Mouse (Mus musculus) gastrocnemius, postnatal 14 days (tissue): ENCODE results near the gene Kmt5c. TPM values are rescaled to one million over a fixed set of nuclear protein-coding genes. Genes with fewer than 3 reads are reported as not detected.

ENCODE experiments used
- DNase-seq: peaks from one replicate; pipeline ENCODE4 v3.0.0; 2021; ENCODE audit warnings: mixed read lengths
- intact Hi-C: fragments of 180-260 bp; cut with DNase I; formaldehyde crosslinking; loops from one replicate; pipeline ENCODE4 v1.15.1; 2025; ENCODE audit warnings: low total_unique reads
- long read RNA-seq, 2 experiments: library from polyadenylated mRNA; stranded (forward); transcript quantifications; one replicate each; pipeline ENCODE4 v2.0.0; 2021
- total RNA-seq, 2 experiments: library from RNA; stranded (reverse); gene quantifications; 2 replicates each; pipeline ENCODE4 v1.2.3; 2021

Gene Kmt5c
- 10 to 100 TPM; 18.9 to 19.9 TPM for total RNA-seq
- long read RNA-seq, experiment 1, transcript Kmt5c-203 (9 exons, 2,177 nt): major isoform, 6 of 11 reads
- long read RNA-seq, experiment 1, partial matches to known transcripts: 1 of 11 reads
- long read RNA-seq, experiment 1, other reads (novel, unspliced or antisense): 4 of 11 reads
- long read RNA-seq, experiment 2, transcript Kmt5c-203 (9 exons, 2,177 nt): major isoform, 13 of 28 reads
- long read RNA-seq, experiment 2, partial matches to known transcripts: 5 of 28 reads
- long read RNA-seq, experiment 2, other reads (novel, unspliced or antisense): 5 of 28 reads

GRCm38 (mm10) chr7:4739544-4740275 is at the start of gene Kmt5c:
TSS of gene Kmt5c (plus strand) at chr7:4740115.
- DNase-seq: peak; percentile 96
- intact Hi-C loops: loop anchor here (5.0 kb wide), 1 partner anchor 43 kb away; the partner anchor contains the start of genes Il11 and Tmem190

- intact Hi-C loops: no loop called here
- DNase-seq: peak; percentile 80
Observed at GRCm38 (mm10) chr7:4690387-4690786, 49.5 kb upstream of the Kmt5c start, which contains the start of gene Brsk1. TSS of gene Brsk1 (plus strand) at chr7:4690604.

- DNase-seq: no peak
- intact Hi-C loops: no loop called here
Observed at GRCm38 (mm10) chr7:4690951-4691653, 48.8 kb upstream of the Kmt5c start.

- no peak for DNase-seq
- intact Hi-C loops: no loop called here
Observed at GRCm38 (mm10) chr7:4693004-4693403, 46.9 kb upstream of the Kmt5c start.

GRCm38 (mm10) chr7:4702334-4702733 is 37.6 kb upstream of the Kmt5c start:
- intact Hi-C loops: loop anchor here (5.0 kb wide), 1 partner anchor 85 kb away; the partner anchor contains the start of gene Tmem238
- DNase-seq: peak; percentile 36

GRCm38 (mm10) chr7:4703195-4703594 is 36.7 kb upstream of the Kmt5c start:
- DNase-seq: no peak
- intact Hi-C loops: loop anchor here (5.0 kb wide), 1 partner anchor 84 kb away; the partner anchor contains the start of gene Tmem238

- intact Hi-C loops: no loop called here
- peak; percentile 27 for DNase-seq
Observed at GRCm38 (mm10) chr7:4705098-4705497, 34.8 kb upstream of the Kmt5c start.

GRCm38 (mm10) chr7:4712594-4712993 is 27.3 kb upstream of the Kmt5c start:
- intact Hi-C loops: no loop called here
- DNase-seq: no peak

GRCm38 (mm10) chr7:4716955-4717354 is 23.0 kb upstream of the Kmt5c start:
- DNase-seq: no peak
- intact Hi-C loops: no loop called here

- DNase-seq: no peak
- intact Hi-C loops: no loop called here
Observed at GRCm38 (mm10) chr7:4719276-4719675, 20.6 kb upstream of the Kmt5c start.

- no peak for DNase-seq
- intact Hi-C loops: no loop called here
Observed at GRCm38 (mm10) chr7:4723508-4723907, 16.4 kb upstream of the Kmt5c start.

- no peak for DNase-seq
- intact Hi-C loops: no loop called here
Observed at GRCm38 (mm10) chr7:4724359-4724758, 15.6 kb upstream of the Kmt5c start.

- DNase-seq: no peak
- intact Hi-C loops: no loop called here
Observed at GRCm38 (mm10) chr7:4725169-4725568, 14.7 kb upstream of the Kmt5c start, which contains the start of gene Tmem150b. TSS of gene Tmem150b (minus strand) at chr7:4725249.

- no peak for DNase-seq
- intact Hi-C loops: no loop called here
Observed at GRCm38 (mm10) chr7:4731090-4731489, 8.8 kb upstream of the Kmt5c start.

GRCm38 (mm10) chr7:4732968-4733392 is 6.9 kb upstream of the Kmt5c start:
- DNase-seq: no peak
- intact Hi-C loops: no loop called here

GRCm38 (mm10) chr7:4739041-4739543 is 823 bp upstream of the Kmt5c start:
- intact Hi-C loops: no loop called here
- DNase-seq: no peak

- intact Hi-C loops: loop anchor here (5.0 kb wide), 1 partner anchor 42 kb away; the partner anchor contains the start of genes Il11 and Tmem190
- DNase-seq: no peak
Observed at GRCm38 (mm10) chr7:4740309-4740727, 403 bp downstream of the Kmt5c start.

- intact Hi-C loops: loop anchor here (5.0 kb wide), 1 partner anchor 41 kb away; the partner anchor contains the start of genes Il11 and Tmem190
- peak; percentile 71 for DNase-seq
Observed at GRCm38 (mm10) chr7:4741151-4741550, 1.2 kb downstream of the Kmt5c start.

GRCm38 (mm10) chr7:4741672-4742481 is 2.0 kb downstream of the Kmt5c start:
- no peak for DNase-seq
- intact Hi-C loops: loop anchor here (5.0 kb wide), 1 partner anchor 40 kb away; the partner anchor contains the start of genes Il11 and Tmem190
